Mouse (Mus musculus): ENCODE measurements around the gene Agpat2. TPM values are rescaled to one million over a fixed set of nuclear protein-coding genes. Genes with fewer than 3 reads are reported as not detected.

The Agpat2 gene
- total RNA-seq, 2 experiments from 2014 or later: 2.1 to 2.5 TPM

Small RNAs within 50 kb of the gene (microRNA-seq; reads per million reads assigned to microRNA genes)
- 2.0 reads per million in 2 experiments for gene Mir126a
- gene Mir126b: 0 reads per million in 2 experiments

Other genes with a start within 250 kb of the Agpat2 start
- gene Card9, start 243.5 kb downstream of the Agpat2 start, total RNA-seq (2021): 1 to 10 TPM; 2.0 to 2.6 TPM
- 10 to 100 TPM; 80.5 to 89.7 TPM for gene Snapc4, start 223.8 kb downstream of the Agpat2 start, total RNA-seq (2021)
- gene Entr1, start 215.1 kb downstream of the Agpat2 start, total RNA-seq (2021): 100 to 1,000 TPM; 176 TPM
- gene Pmpca, start 215.1 kb downstream of the Agpat2 start, total RNA-seq (2021): 100 to 1,000 TPM; 111 to 112 TPM
- gene Inpp5e, start 195.2 kb downstream of the Agpat2 start, total RNA-seq (2021): 10 to 100 TPM; 17.2 to 21.0 TPM
- gene Sec16a, start 159.2 kb downstream of the Agpat2 start, total RNA-seq (2021): 10 to 100 TPM; 43.9 to 46.1 TPM
- 10 to 100 TPM; 43.9 to 46.7 TPM for gene Notch1, start 87.8 kb downstream of the Agpat2 start, total RNA-seq (2021)
- 100 to 1,000 TPM in 1 of 2 experiments, 10 to 100 TPM in 1; 82.2 to 102 TPM for gene Egfl7, start 24.4 kb downstream of the Agpat2 start, total RNA-seq (2021)
- not detected for gene Gm20532, start 17.8 kb downstream of the Agpat2 start, total RNA-seq (2021)
- 10 to 100 TPM; 75.0 to 82.7 TPM for gene Fam69b, start 24.0 kb upstream of the Agpat2 start, total RNA-seq (2021)
- gene Lcn4, start 66.9 kb upstream of the Agpat2 start, total RNA-seq (2021): not detected